Mouse (Mus musculus) liver, postnatal 0 days (tissue): ENCODE results near the gene Bach2. TPM values are rescaled to one million over a fixed set of nuclear protein-coding genes. Genes with fewer than 3 reads are reported as not detected.

Experiments
- ATAC-seq: fragments of 200-750 bp; cut with Nextera tagmentation; 2 replicates; pipeline ENCODE4 v1.8.0; 2017; ENCODE audit warnings: mild to moderate bottlenecking, moderate library complexity
- DNase-seq: peaks from one replicate; pipeline ENCODE4 v3.0.0-alpha.2; 2016
- H3K27ac ChIP-seq: fragments of 300-500 bp; sonication (generic); 2 replicates; pipeline ENCODE4 v1.5.1; 2014; ENCODE audit warnings: antibody characterized with exemption, moderate library complexity, mild to moderate bottlenecking, low read depth
- H3K27me3 ChIP-seq: fragments of 300-500 bp; sonication (generic); 2 replicates; pipeline ENCODE4 v1.6.1; 2014; ENCODE audit warnings: low read length, control low read depth, mixed read lengths; ENCODE audit not compliant: insufficient read depth
- H3K36me3 ChIP-seq: fragments of 300-500 bp; sonication (generic); replicated peaks from 2 replicates; pipeline ENCODE4 v1.6.1; 2014; ENCODE audit warnings: mild to moderate bottlenecking, control low read depth, low read length, moderate library complexity, mixed read lengths; ENCODE audit not compliant: insufficient read depth
- H3K4me1 ChIP-seq: fragments of 300-500 bp; sonication (generic); 2 replicates; pipeline ENCODE4 v1.6.1; 2014; ENCODE audit warnings: antibody characterized with exemption, mild to moderate bottlenecking, control low read depth; ENCODE audit not compliant: insufficient read depth
- H3K4me2 ChIP-seq: fragments of 300-500 bp; sonication (generic); 2 replicates; pipeline ENCODE4 v1.6.1; 2014; ENCODE audit warnings: low read depth, mild to moderate bottlenecking, low read length, moderate library complexity, mixed read lengths
- H3K4me3 ChIP-seq: fragments of 300-500 bp; sonication (generic); 2 replicates; pipeline ENCODE4 v1.5.1; 2014; ENCODE audit warnings: low read depth, low read length
- H3K9ac ChIP-seq: fragments of 300-500 bp; sonication (generic); replicated peaks from 2 replicates; pipeline ENCODE4 v1.6.1; 2014; ENCODE audit warnings: mild to moderate bottlenecking, moderate library complexity
- H3K9me3 ChIP-seq: fragments of 300-500 bp; sonication (generic); 2 replicates; pipeline ENCODE4 v1.6.1; 2016; ENCODE audit warnings: mild to moderate bottlenecking, control low read depth, low read length, mixed read lengths
- CTCF ChIP-seq: sonication (generic); IDR thresholded peaks from 2 replicates; pipeline ENCODE4 v1.5.1; 2016; ENCODE audit warnings: antibody characterized with exemption, low read depth
- EP300 ChIP-seq: IDR thresholded peaks from 2 replicates; pipeline ENCODE4 v1.6.1; 2016; ENCODE audit warnings: antibody characterized with exemption, low read depth, mild to moderate bottlenecking
- WGBS: fragments of 180-500 bp; shearing (Covaris S2); extraction: QIAGEN DNeasy Blood & Tissue Kit; methylation state at CpG from one replicate; pipeline ENCODE4 v1.1.7; 2014; ENCODE audit not compliant: insufficient replicate concordance; 5-methylcytosine and 5-hydroxymethylcytosine counted together
- polyA plus RNA-seq: library from polyadenylated mRNA; unstranded; fragments of >200 nt; fragmentation: Nextera tagmentation; extraction: Ambion mirVana; gene quantifications from 2 replicates; pipeline ENCODE4 v1.2.1, GENCODE M21; 2015

The Bach2 gene
- polyA plus RNA-seq, 1 experiment from 2014 or later = 4.3 TPM

DNA sequence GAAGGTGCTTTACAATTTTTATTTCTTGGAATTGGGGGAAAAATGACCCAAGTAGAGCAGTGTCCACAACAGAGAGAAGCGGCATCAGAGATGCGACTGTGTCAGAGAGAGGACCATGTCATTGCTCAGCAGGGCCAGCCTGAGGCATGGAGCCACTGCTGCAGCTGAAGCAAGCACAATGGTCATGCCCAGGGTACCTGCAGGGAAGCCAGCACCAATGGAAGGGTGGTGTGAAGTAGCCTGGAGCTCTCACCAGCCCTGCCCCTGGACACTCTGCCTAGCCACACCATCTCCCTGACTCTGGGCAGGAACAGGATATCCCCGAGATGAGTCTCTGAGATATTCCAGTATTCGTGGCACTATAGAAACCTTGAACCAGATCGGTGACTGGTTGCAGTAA is 121.9 kb downstream of the Bach2 start:
- H3K9ac ChIP-seq = no peak overlapping the region
- H3K4me3 ChIP-seq = no peak overlapping the region
- no peak overlapping the region for H3K4me2 ChIP-seq
- H3K27me3 ChIP-seq = no peaks in the 10 kb centered on the region
- H3K27ac ChIP-seq = no peak overlapping the region
- TF ChIP-seq CTCF (no peak), EP300 (no peak)
- WGBS = 86% methylated on average over 5 of the region's 5 CpGs
- H3K9me3 ChIP-seq = no peaks in the 10 kb centered on the region
- H3K4me1 ChIP-seq = peaks cover 4% of the 10 kb centered on the region; the same call in 1 of the 2 replicates
- no peaks in the 10 kb centered on the region for H3K36me3 ChIP-seq
- DNase-seq = no peak
- no peak for ATAC-seq

- Histone ChIP-seq H3K4me2 (no peak overlapping the region), H3K36me3 (no peaks in the 10 kb centered on the region), H3K27me3 (no peaks in the 10 kb centered on the region), H3K9ac (no peak overlapping the region), H3K4me1 (peaks cover 4% of the 10 kb centered on the region; the same call in 1 of the 2 replicates), H3K4me3 (no peak overlapping the region), H3K27ac (no peak overlapping the region), H3K9me3 (no peaks in the 10 kb centered on the region)
- DNase-seq = no peak
- TF ChIP-seq CTCF (no peak), EP300 (no peak)
- WGBS = 26% methylated on average over 14 of the region's 14 CpGs
- no peak for ATAC-seq
Observed at GRCm38 (mm10) chr4:32363488-32363984, 124.9 kb downstream of the Bach2 start.

- no peak overlapping the region for H3K4me3 ChIP-seq
- no peaks in the 10 kb centered on the region for H3K9me3 ChIP-seq
- TF ChIP-seq CTCF (no peak), EP300 (no peak)
- no peaks in the 10 kb centered on the region for H3K36me3 ChIP-seq
- 46% methylated on average over 13 of the region's 13 CpGs for WGBS
- no peaks in the 10 kb centered on the region for H3K4me1 ChIP-seq
- ATAC-seq (no peak), DNase-seq (no peak)
- H3K4me2 ChIP-seq = no peak overlapping the region
- H3K27me3 ChIP-seq = no peaks in the 10 kb centered on the region
- H3K9ac ChIP-seq = no peak overlapping the region
- H3K27ac ChIP-seq = no peak overlapping the region
Observed at GRCm38 (mm10) chr4:32365144-32365907, 126.7 kb downstream of the Bach2 start.

DNA sequence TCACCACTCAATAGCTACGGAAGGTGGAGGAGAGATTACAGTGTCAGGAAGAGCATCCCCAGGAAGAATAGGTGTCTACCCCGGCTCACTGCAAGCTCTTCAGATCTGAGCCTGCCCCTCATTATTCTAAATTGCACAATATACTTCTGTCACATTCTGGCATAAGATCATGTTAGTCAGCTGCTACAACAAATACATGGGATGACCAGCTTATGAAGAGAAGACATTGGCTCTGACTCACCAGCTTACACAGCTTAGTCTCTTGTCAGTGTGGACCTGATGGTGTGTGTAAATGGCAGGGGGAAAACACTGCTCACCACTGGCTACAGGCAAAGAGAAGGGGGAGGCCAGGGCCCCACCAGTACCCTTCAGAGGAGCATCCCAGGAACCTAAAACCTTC is 127.6 kb downstream of the Bach2 start:
- 74% methylated on average over 2 of the region's 2 CpGs for WGBS
- no peaks in the 10 kb centered on the region for H3K9me3 ChIP-seq
- no peak overlapping the region for H3K4me3 ChIP-seq
- no peak overlapping the region for H3K9ac ChIP-seq
- DNase-seq (no peak), ATAC-seq (peak; percentile 19; the same call in 1 of the 2 replicates)
- H3K27ac ChIP-seq = no peak overlapping the region
- H3K27me3 ChIP-seq = no peaks in the 10 kb centered on the region
- TF ChIP-seq EP300 (no peak), CTCF (no peak)
- no peak overlapping the region for H3K4me2 ChIP-seq
- H3K36me3 ChIP-seq = no peaks in the 10 kb centered on the region
- no peaks in the 10 kb centered on the region for H3K4me1 ChIP-seq

DNA sequence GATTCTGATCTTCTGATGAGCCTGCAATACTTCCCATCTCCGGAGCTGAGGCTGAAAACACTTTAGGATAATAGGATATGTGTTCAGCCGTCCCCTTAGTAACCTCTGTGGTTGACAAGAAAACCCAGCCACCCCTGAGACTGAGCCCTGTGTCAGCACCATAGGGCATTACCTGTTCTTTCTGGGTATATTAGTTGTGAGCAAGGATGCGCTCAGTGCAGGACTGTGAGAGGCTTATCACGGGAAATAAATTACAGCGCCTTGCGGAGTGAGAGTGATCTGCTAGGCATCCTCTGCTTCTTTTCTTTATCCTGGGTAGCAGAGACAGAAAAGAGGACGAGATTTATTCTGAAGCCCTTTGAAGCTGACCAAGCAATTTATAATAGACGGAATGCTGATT is 129.7 kb downstream of the Bach2 start:
- Histone ChIP-seq H3K9ac (no peak overlapping the region), H3K27ac (no peak overlapping the region), H3K4me1 (no peaks in the 10 kb centered on the region; the same call in 1 of the 2 replicates), H3K27me3 (no peaks in the 10 kb centered on the region), H3K9me3 (no peaks in the 10 kb centered on the region), H3K4me3 (no peak overlapping the region), H3K4me2 (no peak overlapping the region), H3K36me3 (no peaks in the 10 kb centered on the region)
- ATAC-seq (no peak), DNase-seq (no peak)
- 68% methylated on average over 8 of the region's 8 CpGs for WGBS
- TF ChIP-seq EP300 = no peak
- TF ChIP-seq CTCF = no peak

DNA sequence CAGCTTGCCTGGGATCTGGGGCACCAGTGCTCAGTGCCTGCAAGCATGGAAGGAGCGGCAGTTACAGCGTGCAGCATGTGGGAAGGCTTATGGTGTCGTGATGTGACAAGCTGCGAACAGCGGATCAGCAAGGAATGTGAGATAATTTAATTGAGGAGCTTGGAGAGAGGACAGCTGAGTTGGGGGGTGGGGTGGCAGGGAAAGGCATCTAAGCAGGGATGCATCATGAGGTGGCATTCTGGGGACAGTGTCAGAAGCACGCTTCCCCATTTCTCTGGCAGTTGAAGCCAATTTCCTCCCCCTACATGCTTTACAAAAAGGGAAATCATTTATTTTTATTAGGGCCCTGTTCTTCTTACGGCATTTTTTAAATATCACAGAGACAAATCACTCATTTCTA is 134.5 kb downstream of the Bach2 start:
- no peak overlapping the region for H3K27ac ChIP-seq
- no peaks in the 10 kb centered on the region for H3K27me3 ChIP-seq
- no peak for DNase-seq
- no peak overlapping the region for H3K9ac ChIP-seq
- H3K4me1 ChIP-seq = no peaks in the 10 kb centered on the region; the same call in 1 of the 2 replicates
- no peak overlapping the region for H3K4me2 ChIP-seq
- TF ChIP-seq EP300 (no peak), CTCF (no peak)
- no peak overlapping the region for H3K4me3 ChIP-seq
- 42% methylated on average over 7 of the region's 7 CpGs for WGBS
- no peaks in the 10 kb centered on the region for H3K9me3 ChIP-seq
- no peaks in the 10 kb centered on the region for H3K36me3 ChIP-seq
- no peak for ATAC-seq
